Mouse (Mus musculus): ENCODE data around the gene Crim1. TPM values are rescaled to one million over a fixed set of nuclear protein-coding genes. Genes with fewer than 3 reads are reported as not detected.

Gene Crim1
- polyA plus RNA-seq, 1 experiment: 1.1 TPM

- H3K27me3 ChIP-seq (ENCODE audit: control insufficient read depth, insufficient read depth, insufficient read length): no peaks in the 10 kb centered on the region
- H3ac ChIP-seq (ENCODE audit: control insufficient read depth, insufficient read length): no peak overlapping the region
- no peaks in the 10 kb centered on the region for H3K79me2 ChIP-seq (ENCODE audit: control insufficient read depth, insufficient read depth)
- no peak overlapping the region for H3K4me3 ChIP-seq
- no peak for TF ChIP-seq POLR2AphosphoS2 (IDR thresholded peaks at IDR 0.05; ENCODE audit: insufficient read length, low read depth)
- no peak for TF ChIP-seq MYOG (IDR thresholded peaks at IDR 0.05; ENCODE audit: control insufficient read depth in 1 of 3, insufficient read depth in 1 of 3, insufficient read length in 2 of 3, low read depth in 2 of 3)
- no peak for TF ChIP-seq MAX (IDR thresholded peaks at IDR 0.05; ENCODE audit: low read depth)
- TF ChIP-seq USF1 (IDR thresholded peaks at IDR 0.05; ENCODE audit: low read depth): no peak
- no peak for TF ChIP-seq SRF (IDR thresholded peaks at IDR 0.05; ENCODE audit: control insufficient read depth, insufficient read length, low read depth)
- TF ChIP-seq POLR2A (IDR thresholded peaks at IDR 0.05; ENCODE audit: insufficient read length, low read depth): no peak
- no peak for TF ChIP-seq TCF3 (IDR thresholded peaks at IDR 0.05; ENCODE audit: insufficient read length, low read depth)
- TF ChIP-seq TCF12 (IDR thresholded peaks at IDR 0.05; ENCODE audit: insufficient read depth, poor library complexity, severe bottlenecking): no peak
- no peak for TF ChIP-seq REST (IDR thresholded peaks at IDR 0.05; ENCODE audit: insufficient read depth, insufficient read length)
- no peak for TF ChIP-seq MYOD1 (IDR thresholded peaks at IDR 0.05; ENCODE audit: control insufficient read depth in 1 of 3, insufficient read length in 2 of 3, low read depth in 2 of 3)
- TF ChIP-seq CEBPB (IDR thresholded peaks at IDR 0.05; ENCODE audit: insufficient read depth, poor library complexity, severe bottlenecking): no peak
- no peaks in the 10 kb centered on the region for H3K36me3 ChIP-seq (ENCODE audit: control insufficient read depth, insufficient read depth)
- no peak overlapping the region for H3K4me2 ChIP-seq (ENCODE audit: low read depth)
Observed at GRCm38 (mm10) chr17:78165855-78166254, 34.2 kb upstream of the Crim1 start.

- Histone ChIP-seq H3K4me2 (ENCODE audit: low read depth) (no peak overlapping the region), H3K79me2 (ENCODE audit: control insufficient read depth, insufficient read depth) (no peaks in the 10 kb centered on the region), H3K27me3 (ENCODE audit: control insufficient read depth, insufficient read depth, insufficient read length) (no peaks in the 10 kb centered on the region), H3K36me3 (ENCODE audit: control insufficient read depth, insufficient read depth) (no peaks in the 10 kb centered on the region), H3ac (ENCODE audit: control insufficient read depth, insufficient read length) (no peak overlapping the region), H3K4me3 (no peak overlapping the region)
- no peak for TF ChIP-seq SRF (IDR thresholded peaks at IDR 0.05; ENCODE audit: control insufficient read depth, insufficient read length, low read depth)
- no peak for TF ChIP-seq POLR2AphosphoS2 (IDR thresholded peaks at IDR 0.05; ENCODE audit: insufficient read length, low read depth)
- no peak for TF ChIP-seq MAX (IDR thresholded peaks at IDR 0.05; ENCODE audit: low read depth)
- TF ChIP-seq MYOD1 (IDR thresholded peaks at IDR 0.05; ENCODE audit: control insufficient read depth in 1 of 3, insufficient read length in 2 of 3, low read depth in 2 of 3): no peak
- no peak for TF ChIP-seq CEBPB (IDR thresholded peaks at IDR 0.05; ENCODE audit: insufficient read depth, poor library complexity, severe bottlenecking)
- no peak for TF ChIP-seq USF1 (IDR thresholded peaks at IDR 0.05; ENCODE audit: low read depth)
- TF ChIP-seq REST (IDR thresholded peaks at IDR 0.05; ENCODE audit: insufficient read depth, insufficient read length): no peak
- no peak for TF ChIP-seq TCF12 (IDR thresholded peaks at IDR 0.05; ENCODE audit: insufficient read depth, poor library complexity, severe bottlenecking)
- no peak for TF ChIP-seq E2F4 (IDR thresholded peaks at IDR 0.05; ENCODE audit: insufficient read depth)
- TF ChIP-seq TCF3 (IDR thresholded peaks at IDR 0.05; ENCODE audit: insufficient read length, low read depth): no peak
- no peak for TF ChIP-seq MYOG (IDR thresholded peaks at IDR 0.05; ENCODE audit: control insufficient read depth in 1 of 3, insufficient read depth in 1 of 3, insufficient read length in 2 of 3, low read depth in 2 of 3)
- TF ChIP-seq POLR2A (IDR thresholded peaks at IDR 0.05; ENCODE audit: insufficient read length, low read depth): no peak
Observed at GRCm38 (mm10) chr17:78166566-78166965, 33.5 kb upstream of the Crim1 start.

DNA sequence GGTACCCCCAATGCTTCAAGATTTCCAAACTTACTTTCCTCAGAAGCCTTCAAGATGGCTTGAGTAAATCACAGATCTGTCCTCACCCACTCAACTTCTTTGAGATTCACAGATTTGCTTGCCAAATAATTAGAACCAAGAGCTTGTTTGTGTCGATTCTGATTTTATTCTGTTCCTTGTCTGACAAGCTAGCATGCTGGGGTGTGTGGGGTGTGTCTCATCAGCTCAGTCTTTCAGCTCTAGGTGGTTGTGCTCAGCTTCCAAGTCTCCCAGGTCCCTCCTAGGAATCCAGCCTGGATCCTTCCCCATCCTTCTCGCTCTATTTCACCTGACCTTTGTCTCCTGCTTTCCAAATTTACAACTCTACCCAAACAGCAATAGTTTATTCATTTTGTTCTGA is 27.7 kb upstream of the Crim1 start:
- no peak for TF ChIP-seq MYOD1 (IDR thresholded peaks at IDR 0.05; ENCODE audit: control insufficient read depth in 1 of 3, insufficient read length in 2 of 3, low read depth in 2 of 3)
- no peak for TF ChIP-seq REST (IDR thresholded peaks at IDR 0.05; ENCODE audit: insufficient read depth, insufficient read length)
- no peak for TF ChIP-seq CEBPB (IDR thresholded peaks at IDR 0.05; ENCODE audit: insufficient read depth, poor library complexity, severe bottlenecking)
- TF ChIP-seq TCF12 (IDR thresholded peaks at IDR 0.05; ENCODE audit: insufficient read depth, poor library complexity, severe bottlenecking): no peak
- no peak for TF ChIP-seq USF1 (IDR thresholded peaks at IDR 0.05; ENCODE audit: low read depth)
- no peak for TF ChIP-seq POLR2AphosphoS2 (IDR thresholded peaks at IDR 0.05; ENCODE audit: insufficient read length, low read depth)
- no peak for TF ChIP-seq MAX (IDR thresholded peaks at IDR 0.05; ENCODE audit: low read depth)
- no peak for TF ChIP-seq POLR2A (IDR thresholded peaks at IDR 0.05; ENCODE audit: insufficient read length, low read depth)
- no peak for TF ChIP-seq SRF (IDR thresholded peaks at IDR 0.05; ENCODE audit: control insufficient read depth, insufficient read length, low read depth)
- TF ChIP-seq TCF3 (IDR thresholded peaks at IDR 0.05; ENCODE audit: insufficient read length, low read depth): no peak
- no peak for TF ChIP-seq E2F4 (IDR thresholded peaks at IDR 0.05; ENCODE audit: insufficient read depth)
- TF ChIP-seq MYOG (IDR thresholded peaks at IDR 0.05; ENCODE audit: control insufficient read depth in 1 of 3, insufficient read depth in 1 of 3, insufficient read length in 2 of 3, low read depth in 2 of 3): no peak
- Histone ChIP-seq H3ac (ENCODE audit: control insufficient read depth, insufficient read length) (no peak overlapping the region), H3K27me3 (ENCODE audit: control insufficient read depth, insufficient read depth, insufficient read length) (no peaks in the 10 kb centered on the region), H3K4me3 (no peak overlapping the region), H3K79me2 (ENCODE audit: control insufficient read depth, insufficient read depth) (no peaks in the 10 kb centered on the region), H3K36me3 (ENCODE audit: control insufficient read depth, insufficient read depth) (no peaks in the 10 kb centered on the region), H3K4me2 (ENCODE audit: low read depth) (no peak overlapping the region)

GRCm38 (mm10) chr17:78180766-78181165 is 19.3 kb upstream of the Crim1 start:
- TF ChIP-seq E2F4 (IDR thresholded peaks at IDR 0.05; ENCODE audit: insufficient read depth) (no peak), USF1 (IDR thresholded peaks at IDR 0.05; ENCODE audit: low read depth) (no peak), TCF3 (IDR thresholded peaks at IDR 0.05; ENCODE audit: insufficient read length, low read depth) (no peak), TCF12 (IDR thresholded peaks at IDR 0.05; ENCODE audit: insufficient read depth, poor library complexity, severe bottlenecking) (no peak), MYOD1 (IDR thresholded peaks at IDR 0.05; ENCODE audit: control insufficient read depth in 1 of 3, insufficient read length in 2 of 3, low read depth in 2 of 3) (no peak), MYOG (IDR thresholded peaks at IDR 0.05; ENCODE audit: control insufficient read depth in 1 of 3, insufficient read depth in 1 of 3, insufficient read length in 2 of 3, low read depth in 2 of 3) (no peak), REST (IDR thresholded peaks at IDR 0.05; ENCODE audit: insufficient read depth, insufficient read length) (no peak)
- H3K4me2 ChIP-seq (ENCODE audit: low read depth): no peak overlapping the region
- no peaks in the 10 kb centered on the region for H3K36me3 ChIP-seq (ENCODE audit: control insufficient read depth, insufficient read depth)
- no peaks in the 10 kb centered on the region for H3K79me2 ChIP-seq (ENCODE audit: control insufficient read depth, insufficient read depth)
- no peak overlapping the region for H3ac ChIP-seq (ENCODE audit: control insufficient read depth, insufficient read length)
- no peak overlapping the region for H3K4me3 ChIP-seq
- H3K27me3 ChIP-seq (ENCODE audit: control insufficient read depth, insufficient read depth, insufficient read length): no peaks in the 10 kb centered on the region
